Mouse (Mus musculus): Measurements from ENCODE around the gene Cdc42bpa. TPM values are rescaled to one million over a fixed set of nuclear protein-coding genes. Genes with fewer than 3 reads are reported as not detected.
"Not testable (repeated sequence)": the region's sequence is repeated elsewhere in the genome, so short reads cannot be mapped to it uniquely, and the experiment has no call there.

Gene Cdc42bpa
- polyA plus RNA-seq, 1 experiment: 2.6 TPM

- TF ChIP-seq CTCF (IDR thresholded peaks at IDR 0.05; ENCODE audit: low read depth, low read length) (no peak), POLR2A (IDR thresholded peaks at IDR 0.05; ENCODE audit: borderline replicate concordance, low read depth, low read length) (no peak)
- Histone ChIP-seq H3K27ac (ENCODE audit: insufficient read depth, low read depth, low read length) (no peak overlapping the region), H3K4me1 (ENCODE audit: control insufficient read depth, insufficient read depth, low read length) (0 out of 2 replicates have a peak, but pooled peaks cover 2% of the 10 kb centered on the region), H3K4me3 (ENCODE audit: insufficient read depth, low read length) (no peak overlapping the region)
Observed at GRCm38 (mm10) chr1:180023512-180023911, 63.2 kb downstream of the Cdc42bpa start.

- H3K27ac ChIP-seq (ENCODE audit: insufficient read depth, low read depth, low read length); H3K4me3 ChIP-seq (ENCODE audit: insufficient read depth, low read length); H3K4me1 ChIP-seq (ENCODE audit: control insufficient read depth, insufficient read depth, low read length): not testable (repeated sequence)
Observed at GRCm38 (mm10) chr1:180029863-180030262, 69.6 kb downstream of the Cdc42bpa start.

- TF ChIP-seq POLR2A (IDR thresholded peaks at IDR 0.05; ENCODE audit: borderline replicate concordance, low read depth, low read length) (no peak), CTCF (IDR thresholded peaks at IDR 0.05; ENCODE audit: low read depth, low read length) (no peak)
- Histone ChIP-seq H3K27ac (ENCODE audit: insufficient read depth, low read depth, low read length) (no peak overlapping the region), H3K4me1 (ENCODE audit: control insufficient read depth, insufficient read depth, low read length) (no peaks in the 10 kb centered on the region), H3K4me3 (ENCODE audit: insufficient read depth, low read length) (no peak overlapping the region)
Observed at GRCm38 (mm10) chr1:180030631-180031365, 70.5 kb downstream of the Cdc42bpa start.

GRCm38 (mm10) chr1:180031705-180032548 lies 71.7 kb downstream of the Cdc42bpa start:
- no peaks in the 10 kb centered on the region for H3K4me1 ChIP-seq (ENCODE audit: control insufficient read depth, insufficient read depth, low read length)
- TF ChIP-seq CTCF (IDR thresholded peaks at IDR 0.05; ENCODE audit: low read depth, low read length) (no peak), POLR2A (IDR thresholded peaks at IDR 0.05; ENCODE audit: borderline replicate concordance, low read depth, low read length) (no peak)
- H3K4me3 ChIP-seq (ENCODE audit: insufficient read depth, low read length): no peak overlapping the region
- H3K27ac ChIP-seq (ENCODE audit: insufficient read depth, low read depth, low read length): no peak overlapping the region

- TF ChIP-seq CTCF (IDR thresholded peaks at IDR 0.05; ENCODE audit: low read depth, low read length) (no peak), POLR2A (IDR thresholded peaks at IDR 0.05; ENCODE audit: borderline replicate concordance, low read depth, low read length) (no peak)
- H3K4me1 ChIP-seq (ENCODE audit: control insufficient read depth, insufficient read depth, low read length): no peaks in the 10 kb centered on the region
- H3K27ac ChIP-seq (ENCODE audit: insufficient read depth, low read depth, low read length): no peak overlapping the region
- H3K4me3 ChIP-seq (ENCODE audit: insufficient read depth, low read length): no peak overlapping the region
Observed at GRCm38 (mm10) chr1:180037461-180037860, 77.2 kb downstream of the Cdc42bpa start.

GRCm38 (mm10) chr1:180044160-180044559 lies 83.9 kb downstream of the Cdc42bpa start:
- TF ChIP-seq POLR2A (IDR thresholded peaks at IDR 0.05; ENCODE audit: borderline replicate concordance, low read depth, low read length) (no peak), CTCF (IDR thresholded peaks at IDR 0.05; ENCODE audit: low read depth, low read length) (no peak)
- Histone ChIP-seq H3K27ac (ENCODE audit: insufficient read depth, low read depth, low read length) (no peak overlapping the region), H3K4me3 (ENCODE audit: insufficient read depth, low read length) (no peak overlapping the region), H3K4me1 (ENCODE audit: control insufficient read depth, insufficient read depth, low read length) (no peaks in the 10 kb centered on the region)

GRCm38 (mm10) chr1:180045172-180045571 lies 84.9 kb downstream of the Cdc42bpa start:
- no peak for TF ChIP-seq CTCF (IDR thresholded peaks at IDR 0.05; ENCODE audit: low read depth, low read length)
- TF ChIP-seq POLR2A (IDR thresholded peaks at IDR 0.05; ENCODE audit: borderline replicate concordance, low read depth, low read length): no peak
- Histone ChIP-seq H3K27ac (ENCODE audit: insufficient read depth, low read depth, low read length) (no peak overlapping the region), H3K4me3 (ENCODE audit: insufficient read depth, low read length) (no peak overlapping the region), H3K4me1 (ENCODE audit: control insufficient read depth, insufficient read depth, low read length) (no peaks in the 10 kb centered on the region)

GRCm38 (mm10) chr1:180089176-180089575 lies 128.9 kb downstream of the Cdc42bpa start:
- Histone ChIP-seq H3K4me3 (ENCODE audit: insufficient read depth, low read length) (no peak overlapping the region), H3K4me1 (ENCODE audit: control insufficient read depth, insufficient read depth, low read length) (no peaks in the 10 kb centered on the region), H3K27ac (ENCODE audit: insufficient read depth, low read depth, low read length) (no peak overlapping the region)
- TF ChIP-seq CTCF (IDR thresholded peaks at IDR 0.05; ENCODE audit: low read depth, low read length): no peak
- no peak for TF ChIP-seq POLR2A (IDR thresholded peaks at IDR 0.05; ENCODE audit: borderline replicate concordance, low read depth, low read length)

- no peak for TF ChIP-seq CTCF (IDR thresholded peaks at IDR 0.05; ENCODE audit: low read depth, low read length)
- TF ChIP-seq POLR2A (IDR thresholded peaks at IDR 0.05; ENCODE audit: borderline replicate concordance, low read depth, low read length): no peak
- Histone ChIP-seq H3K4me1 (ENCODE audit: control insufficient read depth, insufficient read depth, low read length) (0 out of 2 replicates have a peak, but pooled peaks cover 2% of the 10 kb centered on the region), H3K27ac (ENCODE audit: insufficient read depth, low read depth, low read length) (no peak overlapping the region), H3K4me3 (ENCODE audit: insufficient read depth, low read length) (no peak overlapping the region)
Observed at GRCm38 (mm10) chr1:180098426-180098825, 138.2 kb downstream of the Cdc42bpa start.

- no peak for TF ChIP-seq POLR2A (IDR thresholded peaks at IDR 0.05; ENCODE audit: borderline replicate concordance, low read depth, low read length)
- no peak for TF ChIP-seq CTCF (IDR thresholded peaks at IDR 0.05; ENCODE audit: low read depth, low read length)
- H3K27ac ChIP-seq (ENCODE audit: insufficient read depth, low read depth, low read length): no peak overlapping the region
- no peak overlapping the region for H3K4me3 ChIP-seq (ENCODE audit: insufficient read depth, low read length)
- H3K4me1 ChIP-seq (ENCODE audit: control insufficient read depth, insufficient read depth, low read length): no peaks in the 10 kb centered on the region
Observed at GRCm38 (mm10) chr1:180104567-180104966, 144.3 kb downstream of the Cdc42bpa start.
